Mouse (Mus musculus): Measurements from ENCODE around the gene Prrc2b.

Prrc2b gene

GRCm38 (mm10) chr2:32134039-32134438 is 16.8 kb upstream of the Prrc2b start:
- DNase-seq (ENCODE audit: inconsistent ontology term), result peak; percentile 73

DNA sequence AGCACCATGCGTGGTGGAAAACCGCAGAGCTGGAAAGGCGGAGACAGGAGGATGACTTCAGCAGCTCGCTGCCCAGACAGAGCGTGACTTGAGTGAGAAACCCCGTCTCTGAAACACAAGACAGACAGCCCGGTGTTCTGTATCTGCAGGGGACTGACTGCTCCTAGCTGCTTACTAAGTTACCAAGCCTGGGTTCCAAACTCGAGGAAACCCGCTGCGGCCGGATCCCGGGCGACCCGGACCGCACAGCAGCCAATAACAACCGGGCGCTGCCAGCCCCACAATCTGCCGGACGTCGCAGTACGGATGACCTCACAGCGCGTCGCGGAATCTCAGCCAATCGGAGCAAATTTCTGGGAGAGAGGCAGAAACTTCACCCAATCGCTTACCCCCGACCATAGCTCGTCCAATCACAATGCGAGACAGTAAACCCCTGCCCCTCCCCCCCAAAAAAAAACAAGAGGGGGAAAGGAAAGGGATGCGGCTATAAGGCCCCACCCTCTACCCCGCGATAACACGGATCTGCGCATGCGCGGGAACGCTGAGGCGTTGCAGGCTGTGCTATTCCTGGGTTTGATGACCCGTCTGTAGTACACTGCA is 13.1 kb upstream of the Prrc2b start:
- DNase-seq (ENCODE audit: inconsistent ontology term), result peak; percentile 100

GRCm38 (mm10) chr2:32139377-32139776 is 11.5 kb upstream of the Prrc2b start:
- no peak for DNase-seq (ENCODE audit: inconsistent ontology term)

DNA sequence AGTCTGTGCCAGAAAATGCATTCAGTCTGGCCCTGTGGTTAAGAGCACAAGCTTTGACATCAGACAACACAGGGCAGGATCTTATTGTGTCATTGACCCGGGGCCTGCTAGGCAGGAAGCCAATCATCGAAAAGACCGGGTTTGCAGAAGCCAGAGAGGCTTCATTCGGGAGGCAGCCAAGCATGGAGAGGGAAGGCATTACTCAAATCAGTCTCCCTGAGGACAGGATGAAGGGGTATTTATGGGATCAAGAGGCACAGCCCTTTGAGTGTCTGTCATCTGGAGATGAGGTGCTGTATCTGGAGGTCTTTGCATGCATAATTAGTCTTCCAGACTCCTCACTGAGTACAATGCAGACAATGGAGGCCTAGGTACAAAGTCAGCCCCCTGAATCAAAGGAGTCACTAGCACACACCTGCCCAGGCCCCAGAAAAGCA is 10.4 kb upstream of the Prrc2b start:
- no peak for DNase-seq (ENCODE audit: inconsistent ontology term)

DNA sequence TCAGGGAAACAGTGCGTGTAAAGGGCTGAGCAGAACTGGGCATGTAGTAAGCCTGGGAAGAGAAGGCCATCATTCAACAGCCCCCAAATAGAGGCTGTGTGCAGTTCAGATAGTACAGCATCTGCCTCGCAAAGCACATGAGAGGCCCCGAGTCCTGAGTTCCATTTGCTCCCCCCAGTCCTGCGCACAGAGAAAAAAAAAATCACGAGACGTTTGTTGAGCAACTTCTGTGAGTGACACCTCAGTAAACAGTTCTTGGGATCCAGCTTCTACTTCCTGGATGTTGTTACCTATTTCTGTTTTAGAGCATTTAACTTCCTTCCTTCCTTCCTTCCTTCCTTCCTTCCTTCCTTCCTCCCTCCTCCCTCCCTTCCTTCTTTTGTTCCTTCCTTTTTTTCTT is 9.3 kb upstream of the Prrc2b start:
- DNase-seq (ENCODE audit: inconsistent ontology term), result no peak

DNA sequence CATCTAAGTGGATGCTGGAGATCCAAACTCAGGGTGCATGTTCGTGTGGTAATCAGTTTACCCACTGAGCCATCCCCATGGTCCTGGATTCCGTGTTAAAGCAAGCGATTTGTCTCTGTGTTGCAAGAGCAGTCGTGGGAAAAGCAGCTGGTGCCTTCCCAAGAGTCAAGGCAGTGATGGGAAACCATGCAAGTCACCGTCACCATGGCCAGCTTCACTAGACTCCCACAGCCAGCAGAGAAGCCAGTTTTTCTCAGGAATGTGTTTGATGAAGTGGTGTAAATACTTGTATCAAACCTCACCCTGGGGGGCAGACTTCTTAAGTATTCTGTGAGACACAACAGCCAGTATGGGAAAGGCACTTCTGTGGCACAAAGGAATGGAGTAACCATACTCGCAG is 8.5 kb upstream of the Prrc2b start:
- DNase-seq (ENCODE audit: inconsistent ontology term), result no peak

DNA sequence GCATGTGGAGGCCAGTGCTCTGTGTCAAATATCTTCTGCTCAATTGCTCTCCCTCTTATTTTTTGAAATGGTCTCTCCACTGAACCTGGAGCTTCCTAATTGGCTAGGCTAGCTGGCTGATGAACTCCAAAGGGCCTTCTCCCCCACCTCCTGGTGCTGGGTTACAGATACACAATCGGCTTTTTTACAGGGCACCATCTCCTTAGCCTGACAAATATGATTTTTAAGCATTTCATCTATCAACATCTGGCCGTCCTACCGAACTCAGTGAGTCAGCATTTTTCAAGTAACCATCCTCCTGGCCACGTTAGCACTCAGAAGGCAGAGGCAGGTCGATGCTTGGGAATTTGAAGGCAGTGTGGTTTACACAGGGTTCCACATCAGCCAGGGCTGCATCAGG is 6.2 kb upstream of the Prrc2b start:
- DNase-seq (ENCODE audit: inconsistent ontology term), result no peak

DNA sequence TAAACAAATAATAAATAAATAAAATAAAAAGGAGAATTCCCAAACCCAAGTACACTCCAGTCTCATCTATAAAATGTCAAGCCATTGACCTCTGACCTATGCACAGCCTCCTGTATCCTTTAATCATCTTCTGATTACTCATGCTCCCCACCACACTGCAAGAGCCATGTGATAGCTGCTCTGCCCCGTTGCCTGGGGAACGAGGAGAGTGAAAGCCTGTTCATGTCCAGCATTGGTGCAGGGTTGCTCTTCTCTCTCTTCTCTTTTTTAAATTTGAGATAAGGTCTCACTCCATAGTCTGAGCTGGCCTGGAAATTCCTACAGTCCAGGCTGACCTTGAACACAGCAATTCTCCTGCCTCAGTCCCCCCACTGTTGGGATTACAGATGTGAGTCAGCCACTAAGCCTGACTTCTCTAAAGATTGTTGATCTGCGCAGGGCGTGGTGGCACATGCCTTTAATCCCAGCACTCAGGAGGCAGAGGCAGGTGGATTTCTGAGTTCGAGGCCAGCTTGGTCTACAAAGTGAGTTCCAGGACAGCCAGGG is 4.2 kb upstream of the Prrc2b start:
- no peak for DNase-seq (ENCODE audit: inconsistent ontology term)

GRCm38 (mm10) chr2:32150135-32150534 is 747 bp upstream of the Prrc2b start:
- no peak for DNase-seq (ENCODE audit: inconsistent ontology term)

GRCm38 (mm10) chr2:32150562-32150923 is 339 bp upstream of the Prrc2b start:
- DNase-seq (ENCODE audit: inconsistent ontology term), result no peak

DNA sequence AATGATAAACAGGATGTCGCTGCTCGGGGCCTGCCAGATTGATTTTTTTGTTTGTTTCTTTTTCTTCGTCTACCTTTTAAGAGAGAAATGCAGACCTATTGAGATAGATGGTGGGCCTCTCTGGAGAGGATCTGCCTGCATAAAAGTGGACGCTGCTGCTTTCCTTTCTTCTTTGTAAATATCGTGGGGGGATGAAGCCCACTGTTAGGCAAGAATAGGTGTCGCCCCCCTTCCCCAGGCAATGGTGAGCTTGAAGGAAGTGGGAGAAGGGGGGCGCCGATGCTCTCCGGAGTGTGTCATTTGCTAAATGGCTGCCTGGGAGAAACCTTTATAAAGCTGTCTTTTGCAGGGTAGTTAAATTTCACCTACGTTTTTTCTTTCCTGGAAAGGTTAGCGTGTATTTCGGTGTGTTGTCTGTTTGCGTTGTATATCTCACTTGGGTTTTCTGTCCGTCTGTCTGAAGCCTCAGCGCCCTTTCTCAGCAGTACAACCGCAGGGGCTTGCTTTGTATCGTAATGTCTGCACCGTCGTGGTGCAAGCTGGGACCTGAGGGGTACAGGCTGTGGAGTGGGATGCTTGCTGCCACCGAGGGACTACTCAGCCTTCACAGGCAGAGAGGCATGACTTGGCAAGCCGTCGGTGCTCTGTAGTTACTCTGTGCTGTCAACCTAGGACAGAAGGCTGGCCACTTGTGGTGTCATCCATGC is 931 bp downstream of the Prrc2b start:
- DNase-seq (ENCODE audit: inconsistent ontology term), result peak; percentile 50

DNA sequence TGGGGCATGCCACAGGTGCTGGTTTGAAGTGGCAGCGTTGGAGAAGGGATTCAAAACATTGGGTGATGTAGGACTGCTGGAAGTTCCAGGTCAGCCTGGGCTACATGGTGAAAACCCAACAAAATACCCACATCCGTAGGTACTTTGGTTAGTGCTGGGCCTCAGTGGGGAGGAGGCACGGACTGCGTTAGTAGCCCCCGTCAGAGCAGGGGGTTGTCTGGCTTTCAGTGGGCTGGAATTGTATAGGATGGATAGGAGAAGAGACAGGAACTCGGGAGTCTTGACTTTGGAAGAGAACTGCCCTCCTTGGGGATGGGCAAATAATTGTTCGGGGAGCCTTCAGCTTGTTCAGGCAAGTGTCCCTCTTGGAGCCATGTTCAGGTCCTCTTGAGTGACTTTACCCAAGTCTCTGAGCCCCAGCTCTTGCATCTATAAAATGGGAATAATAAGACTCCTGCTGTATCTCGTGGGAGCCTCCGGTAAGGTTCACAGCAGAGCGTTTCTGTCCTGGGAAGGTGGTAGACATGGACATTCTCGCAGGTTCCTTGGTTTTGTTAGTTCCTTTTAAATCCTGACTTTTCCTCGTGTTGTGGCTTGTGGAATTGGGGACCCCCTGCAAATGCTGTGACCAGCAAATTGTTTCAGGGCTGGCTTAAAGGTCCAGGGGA is 1.6 kb downstream of the Prrc2b start:
- no peak for DNase-seq (ENCODE audit: inconsistent ontology term)

DNA sequence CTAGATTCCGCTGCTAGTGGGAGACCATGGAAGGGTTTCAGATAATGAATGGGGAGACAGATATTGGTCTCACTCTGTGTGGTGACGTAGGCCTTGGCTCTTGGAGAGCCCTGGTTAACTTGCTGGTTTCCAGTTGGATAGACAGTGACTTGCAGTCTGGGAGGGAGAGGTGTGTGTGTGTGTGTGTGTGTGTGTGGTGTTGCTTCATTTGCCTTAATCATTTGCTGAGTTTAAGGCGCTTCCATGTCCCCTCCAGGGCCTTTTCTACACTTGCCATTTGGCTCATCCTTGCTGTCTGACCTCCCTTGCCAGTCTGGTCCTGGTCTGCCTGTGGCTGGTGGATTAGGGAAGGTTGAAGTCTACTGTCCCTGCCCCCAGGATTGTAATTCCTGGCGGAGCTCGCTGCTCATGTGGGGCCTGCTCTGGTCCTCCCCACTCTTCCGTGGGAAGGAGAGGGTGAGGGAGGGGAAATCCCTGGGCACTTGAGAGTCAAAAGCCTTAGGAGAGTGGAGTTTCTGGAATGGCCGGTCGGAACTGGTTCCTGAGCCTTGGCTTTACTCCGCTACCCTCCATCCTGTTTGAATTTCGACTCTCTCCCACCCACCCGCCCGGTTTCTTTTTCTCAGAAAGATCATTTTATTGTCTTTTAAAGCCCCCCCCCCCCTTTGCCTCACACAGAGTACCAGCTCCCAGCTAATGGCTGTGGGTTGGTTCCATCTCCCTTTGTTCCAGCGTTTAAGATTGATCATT is 2.3 kb downstream of the Prrc2b start:
- peak; percentile 70 for DNase-seq (ENCODE audit: inconsistent ontology term)

DNA sequence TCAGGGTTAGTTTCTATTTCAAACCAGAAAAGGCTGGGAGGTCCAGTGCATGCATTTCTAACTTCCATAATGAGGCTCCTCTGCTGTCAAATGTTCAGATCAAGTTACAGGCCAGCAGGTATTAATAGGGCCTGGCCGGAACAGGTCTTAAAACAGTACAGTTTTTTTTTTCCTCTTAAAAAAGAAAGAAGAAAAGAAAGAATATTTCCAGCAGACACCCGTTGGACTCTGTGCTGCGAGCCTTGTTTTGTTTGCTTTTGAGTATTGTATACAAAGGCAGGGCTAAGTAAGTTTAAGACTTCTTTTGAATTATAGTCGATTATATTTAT is 2.9 kb downstream of the Prrc2b start:
- no peak for DNase-seq (ENCODE audit: inconsistent ontology term)

- no peak for DNase-seq (ENCODE audit: inconsistent ontology term)
Measured at GRCm38 (mm10) chr2:32154334-32154997, 3.6 kb downstream of the Prrc2b start.

DNA sequence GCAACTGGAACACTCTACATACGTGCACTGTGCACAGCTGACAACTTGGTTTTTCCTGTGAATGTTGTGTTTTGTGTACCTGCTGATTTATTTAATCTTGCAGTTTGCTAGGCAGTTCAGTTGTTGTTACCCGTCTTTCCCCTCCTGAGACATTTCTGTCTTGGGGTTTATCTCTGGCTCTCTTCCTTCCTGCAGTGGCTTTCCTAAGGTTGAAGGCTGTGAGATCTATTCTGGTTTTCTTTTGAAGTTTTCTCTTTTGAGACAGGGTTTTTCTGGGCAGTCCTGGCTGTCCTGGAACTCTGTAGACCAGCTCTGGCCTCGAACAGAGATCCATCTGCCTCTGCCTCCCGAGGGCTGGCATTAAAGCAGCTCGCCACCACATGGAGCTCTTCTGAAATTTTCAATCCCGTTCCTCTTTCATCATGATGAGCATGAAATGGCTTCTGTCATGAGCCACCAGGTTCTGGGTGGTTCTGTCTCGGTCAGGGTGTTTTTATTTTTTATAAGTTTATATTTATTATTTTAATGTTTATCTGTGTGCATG is 4.2 kb downstream of the Prrc2b start:
- no peak for DNase-seq (ENCODE audit: inconsistent ontology term)

GRCm38 (mm10) chr2:32155614-32156013 is 4.7 kb downstream of the Prrc2b start:
- no peak for DNase-seq (ENCODE audit: inconsistent ontology term)

DNA sequence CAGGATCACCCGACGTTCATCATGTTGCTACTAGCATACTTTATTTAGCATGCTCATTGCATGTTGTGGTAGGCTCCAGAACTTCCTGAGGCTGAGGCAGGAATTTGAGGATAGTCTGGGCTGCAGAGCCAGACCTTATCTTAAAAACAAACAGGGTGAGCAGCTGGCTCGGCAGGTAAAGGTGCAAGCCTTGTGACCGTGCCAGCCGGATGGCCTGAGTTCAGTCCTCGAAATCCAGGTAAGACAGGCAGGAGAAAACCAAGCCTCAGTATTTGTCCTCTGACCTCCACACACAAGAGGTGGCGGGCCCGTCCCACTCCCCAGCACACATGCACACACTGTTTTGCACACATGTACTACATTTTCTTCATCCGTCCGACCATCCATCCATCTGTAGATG is 5.8 kb downstream of the Prrc2b start:
- DNase-seq (ENCODE audit: inconsistent ontology term), result no peak

DNA sequence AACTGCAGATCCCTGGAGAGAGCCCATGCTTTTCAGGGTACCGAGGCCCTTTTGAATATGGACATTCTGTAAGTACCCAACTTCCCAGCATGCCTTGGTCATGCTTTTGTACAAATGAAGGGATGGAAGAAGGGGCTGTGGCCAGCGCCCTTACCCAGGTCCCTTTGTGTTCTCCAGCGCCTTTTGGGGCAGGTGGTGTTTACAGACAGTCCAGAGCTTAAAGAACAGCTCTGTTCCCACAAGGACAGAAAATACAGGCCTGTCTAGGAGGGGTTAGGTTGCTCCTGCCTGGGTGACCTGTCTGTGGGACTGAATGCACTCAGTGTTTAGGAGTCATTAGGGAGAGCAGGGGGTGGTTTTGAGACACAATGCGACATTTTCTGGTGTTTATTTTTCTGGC is 6.4 kb downstream of the Prrc2b start:
- DNase-seq (ENCODE audit: inconsistent ontology term), result no peak

GRCm38 (mm10) chr2:32158616-32159239 is 7.8 kb downstream of the Prrc2b start:
- no peak for DNase-seq (ENCODE audit: inconsistent ontology term)

GRCm38 (mm10) chr2:32160525-32160924 is 9.6 kb downstream of the Prrc2b start:
- DNase-seq (ENCODE audit: inconsistent ontology term), result peak; percentile 74
